Mouse (Mus musculus) ovary, adult 18-20 months (tissue): Measurements from ENCODE around the gene Slc13a1.

Experiments used
- DNase-seq: peaks from one replicate; pipeline ENCODE4 v3.0.0; 2022; ENCODE audit warnings: low spot score, mixed read lengths

Gene Slc13a1

DNA sequence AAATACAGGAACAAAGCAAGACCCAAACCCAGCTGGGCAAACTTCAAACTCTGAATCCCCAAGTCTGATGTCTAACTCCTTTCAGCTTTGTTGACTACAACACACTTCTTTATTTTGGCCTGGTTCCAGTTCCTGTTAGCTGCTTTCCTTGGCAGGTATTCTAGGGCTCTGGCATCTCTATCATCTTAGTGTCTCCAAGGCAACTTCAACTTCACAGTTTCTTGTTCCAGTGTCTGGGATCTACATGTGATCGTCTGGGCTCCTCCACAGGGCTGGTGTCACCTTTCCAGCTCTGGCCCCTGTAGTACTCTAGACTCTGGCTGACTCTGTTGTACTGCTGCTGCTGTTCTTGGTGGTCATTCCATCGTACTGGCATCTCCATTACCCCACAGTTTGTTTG, 91.8 kb downstream of the Slc13a1 start:
- no peak for DNase-seq

DNA sequence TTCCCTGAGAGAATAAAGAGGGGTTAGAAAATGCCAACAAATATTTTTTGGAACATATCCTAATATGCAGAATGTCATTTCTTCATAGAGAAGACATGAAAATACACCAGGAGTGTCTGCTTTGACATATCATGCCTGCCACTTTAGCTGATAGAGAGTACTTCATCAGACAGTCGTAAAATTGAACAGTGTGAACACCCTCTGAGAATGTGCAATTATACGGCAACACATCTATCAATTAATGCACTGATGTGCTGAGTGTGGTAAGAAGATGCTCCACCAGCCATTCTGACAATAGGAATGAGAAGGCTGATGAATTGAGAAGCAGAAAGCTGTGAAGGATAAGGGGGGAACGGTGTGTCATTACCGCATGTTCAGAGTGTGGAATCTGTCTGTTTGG, 95.1 kb downstream of the Slc13a1 start:
- DNase-seq: no peak

DNA sequence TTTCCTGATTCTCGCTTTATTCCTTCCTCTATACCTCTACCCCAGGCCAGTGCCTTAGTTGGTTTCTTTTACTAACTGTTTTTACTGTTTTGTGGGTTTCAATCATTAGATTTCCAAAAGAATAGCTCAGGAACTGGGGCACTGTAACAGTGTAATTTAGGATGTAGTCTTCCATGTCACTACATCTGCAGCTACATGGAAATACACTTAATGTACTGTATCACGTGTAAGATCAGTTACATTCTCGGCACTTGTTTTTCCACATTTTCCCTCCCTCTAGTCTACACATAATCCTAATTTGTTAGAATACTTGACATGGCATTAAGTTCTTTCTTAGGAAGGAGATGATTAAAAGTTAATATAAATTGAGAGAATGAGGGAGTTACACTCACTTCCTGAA, 108.1 kb downstream of the Slc13a1 start:
- DNase-seq: no peak

DNA sequence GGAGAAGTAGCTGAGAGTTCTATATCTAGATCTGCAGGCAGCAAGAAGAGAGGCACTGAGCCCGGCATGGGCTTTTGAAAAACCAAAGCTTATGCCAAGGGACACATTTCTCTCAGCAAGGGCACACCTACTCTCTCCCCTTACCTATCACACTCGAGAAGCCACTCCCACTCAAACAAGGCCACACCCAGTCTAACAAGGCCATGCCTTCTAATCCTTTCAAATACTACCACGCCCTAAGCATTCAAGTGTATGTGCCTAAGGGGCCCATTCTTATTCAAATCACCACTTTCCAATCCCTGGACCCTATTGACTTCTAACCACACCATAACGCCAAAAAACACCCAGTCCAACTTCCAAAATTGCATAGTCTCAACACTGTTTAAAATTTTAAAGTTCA, 112.8 kb downstream of the Slc13a1 start:
- DNase-seq: no peak

DNA sequence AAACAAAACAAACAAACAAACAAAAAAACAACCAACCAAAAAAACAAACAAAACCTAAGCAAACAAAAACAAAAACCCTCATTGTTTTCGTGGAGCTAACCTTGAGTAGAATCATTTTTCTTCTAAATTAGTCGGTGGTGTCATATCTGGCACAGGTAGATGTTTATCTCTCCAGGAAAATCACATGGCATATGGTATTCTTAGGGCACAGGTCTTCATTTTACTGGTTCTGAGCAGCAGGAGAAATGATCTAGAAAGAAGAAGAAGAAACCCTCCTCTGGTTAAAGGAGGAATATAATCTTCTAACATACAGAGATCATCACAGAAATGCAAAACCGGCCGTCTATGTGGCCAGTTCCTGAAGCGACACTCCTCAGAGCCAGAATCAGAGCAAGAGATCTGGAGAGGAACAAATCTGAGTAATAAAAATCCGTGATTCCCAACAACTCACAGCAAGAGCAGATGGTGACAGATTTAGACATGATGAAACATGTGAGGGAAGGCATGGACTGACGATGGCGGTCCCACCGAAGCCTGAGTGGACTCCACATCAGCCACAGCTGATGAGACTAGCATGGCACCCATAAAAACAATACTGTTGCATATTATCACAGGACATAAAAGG, 113.7 kb downstream of the Slc13a1 start:
- no peak for DNase-seq

DNA sequence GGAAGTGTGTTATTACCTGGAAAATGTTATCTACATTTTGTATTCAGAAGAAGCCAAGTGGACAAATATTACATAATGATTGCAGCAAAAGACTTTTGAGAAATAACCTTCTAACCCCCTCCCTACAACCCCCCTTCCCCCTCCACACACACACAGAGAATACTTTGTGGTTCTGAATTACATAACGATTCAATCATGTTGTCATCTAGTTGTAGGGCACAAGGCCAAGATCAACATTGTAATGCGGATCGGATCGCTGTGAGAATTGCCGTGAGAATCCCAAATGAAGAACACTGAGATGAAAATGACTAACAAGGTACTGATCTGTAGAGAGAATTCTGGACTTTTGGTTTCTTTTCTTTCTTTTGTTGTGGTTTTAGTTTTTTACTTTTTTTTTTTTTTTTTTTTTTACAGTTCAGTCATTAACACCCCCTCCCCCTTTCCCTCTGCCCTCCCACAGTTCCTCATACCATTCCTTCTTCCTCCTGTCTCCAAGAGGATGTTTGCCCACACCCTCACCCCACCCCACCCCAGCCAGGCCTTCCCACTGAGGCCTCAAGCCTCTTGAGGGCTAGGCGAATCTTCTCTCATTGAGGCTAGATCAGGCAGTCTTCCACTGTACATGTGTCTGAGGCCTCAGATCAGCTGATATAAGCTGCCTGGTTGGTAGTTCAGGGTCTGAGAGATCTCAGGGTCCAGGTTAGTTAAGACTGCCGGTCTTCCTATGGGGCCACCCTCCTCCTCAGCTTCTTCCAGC, 120.7 kb downstream of the Slc13a1 start:
- no peak for DNase-seq

DNA sequence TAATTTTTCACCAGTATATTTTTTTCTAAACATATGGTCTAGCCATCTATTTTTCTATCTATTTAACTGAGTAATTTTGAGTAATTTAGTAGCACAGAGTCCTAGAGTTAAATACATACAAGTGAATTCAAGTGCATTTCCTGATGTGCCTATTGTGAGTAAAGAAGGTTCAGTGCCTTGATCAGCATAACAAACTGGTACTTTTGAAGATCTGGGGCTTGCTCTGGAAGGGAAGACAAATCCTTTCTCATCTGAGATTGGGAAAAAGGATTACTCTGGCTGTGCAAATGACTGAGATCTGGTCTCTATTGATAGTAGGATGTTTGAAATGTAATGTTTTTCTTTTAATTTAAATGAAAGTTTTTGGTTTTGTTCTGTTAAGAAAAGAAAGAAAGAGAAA, 124.4 kb downstream of the Slc13a1 start:
- no peak for DNase-seq
